Mouse (Mus musculus) myocyte (in vitro differentiated cells): ENCODE measurements around the gene Cmpk1.

Experiments used
- CEBPB ChIP-seq: IDR thresholded peaks from 2 replicates; pipeline ENCODE4 v1.6.1; 2011; ENCODE audit warnings: mild to moderate bottlenecking, moderate library complexity; ENCODE audit not compliant: poor library complexity, insufficient read depth, severe bottlenecking
- E2F4 ChIP-seq: IDR thresholded peaks from one replicate; pipeline ENCODE4 v1.6.1; 2011; ENCODE audit warnings: mild to moderate bottlenecking, control low read depth, moderate library complexity; ENCODE audit not compliant: insufficient read depth
- MAX ChIP-seq: IDR thresholded peaks from one replicate; pipeline ENCODE4 v1.6.1; 2011; ENCODE audit warnings: low read depth, mild to moderate bottlenecking, control low read depth
- MYOD1 ChIP-seq, 3 experiments: IDR thresholded peaks; one replicate each; pipeline ENCODE4 v1.6.1; 2011; ENCODE audit warnings: control low read depth in 2 of 3, low read depth in 2 of 3, mild to moderate bottlenecking in 2 of 3, moderate library complexity in 1 of 3; ENCODE audit not compliant: insufficient read length in 2 of 3, control insufficient read depth in 1 of 3
- MYOG ChIP-seq, 3 experiments: IDR thresholded peaks; one replicate each; pipeline ENCODE4 v1.6.1; 2011; ENCODE audit warnings: control low read depth in 2 of 3, low read depth in 2 of 3, mild to moderate bottlenecking in 2 of 3; ENCODE audit not compliant: insufficient read length in 2 of 3, control insufficient read depth in 1 of 3, insufficient read depth in 1 of 3
- POLR2A ChIP-seq: IDR thresholded peaks from one replicate; pipeline ENCODE4 v1.6.1; 2011; ENCODE audit warnings: low read depth, mild to moderate bottlenecking, control low read depth, moderate library complexity; ENCODE audit not compliant: insufficient read length
- POLR2AphosphoS2 ChIP-seq: IDR thresholded peaks from one replicate; pipeline ENCODE4 v1.6.1; 2011; ENCODE audit warnings: low read depth, control low read depth; ENCODE audit not compliant: insufficient read length
- REST ChIP-seq: IDR thresholded peaks from one replicate; pipeline ENCODE4 v1.6.1; 2011; ENCODE audit warnings: mild to moderate bottlenecking, control low read depth, moderate library complexity; ENCODE audit not compliant: insufficient read depth, insufficient read length
- SRF ChIP-seq: IDR thresholded peaks from one replicate; pipeline ENCODE4 v1.6.1; 2011; ENCODE audit warnings: low read depth; ENCODE audit not compliant: control insufficient read depth, insufficient read length
- TCF12 ChIP-seq: IDR thresholded peaks from one replicate; pipeline ENCODE4 v1.6.1; 2011; ENCODE audit warnings: mild to moderate bottlenecking, control low read depth; ENCODE audit not compliant: poor library complexity, insufficient read depth, severe bottlenecking
- USF1 ChIP-seq: IDR thresholded peaks from one replicate; pipeline ENCODE4 v1.6.1; 2011; ENCODE audit warnings: low read depth, mild to moderate bottlenecking, control low read depth, moderate library complexity

GRCm38 (mm10) chr4:114942583-114942982 lies 44.5 kb downstream of the Cmpk1 start:
- no peak for TF ChIP-seq CEBPB
- no peak for TF ChIP-seq POLR2A
- TF ChIP-seq MAX, result no peak
- no peak for TF ChIP-seq SRF
- no peak for TF ChIP-seq MYOG (IDR thresholded peaks at IDR 0.05; ENCODE audit: control insufficient read depth in 1 of 3, insufficient read depth in 1 of 3, insufficient read length in 2 of 3, low read depth in 2 of 3)
- no peak for TF ChIP-seq E2F4
- no peak for TF ChIP-seq REST
- no peak for TF ChIP-seq USF1
- no peak for TF ChIP-seq POLR2AphosphoS2
- no peak for TF ChIP-seq MYOD1 (IDR thresholded peaks at IDR 0.05; ENCODE audit: control insufficient read depth in 1 of 3, insufficient read length in 2 of 3, low read depth in 2 of 3)
- no peak for TF ChIP-seq TCF12
